Mouse (Mus musculus): ENCODE data around the gene Taf5.

Taf5 gene

DNA sequence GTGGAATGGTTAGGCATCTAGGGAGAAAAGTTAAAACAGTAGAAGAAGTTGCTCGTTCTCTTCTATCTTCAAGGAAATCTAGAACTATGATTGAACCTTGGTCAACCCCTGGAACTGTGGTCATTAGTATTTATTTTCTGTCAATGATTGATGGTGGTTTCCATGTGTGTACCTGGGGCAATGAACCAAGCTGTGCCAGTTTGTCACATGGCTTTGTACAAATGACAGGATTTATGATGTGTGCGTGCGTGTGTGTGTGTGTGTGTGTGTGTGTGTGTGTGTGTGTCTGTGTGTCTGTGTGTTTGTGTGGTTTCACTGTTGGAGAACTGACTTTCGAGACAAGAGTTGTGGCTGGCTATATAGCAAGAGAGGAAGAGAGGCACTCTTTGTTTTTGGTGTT lies 14.1 kb upstream of the Taf5 start:
- in situ Hi-C loops (cut with MboI; ENCODE audit: unreplicated experiment in 2 of 2) = no loop called here

DNA sequence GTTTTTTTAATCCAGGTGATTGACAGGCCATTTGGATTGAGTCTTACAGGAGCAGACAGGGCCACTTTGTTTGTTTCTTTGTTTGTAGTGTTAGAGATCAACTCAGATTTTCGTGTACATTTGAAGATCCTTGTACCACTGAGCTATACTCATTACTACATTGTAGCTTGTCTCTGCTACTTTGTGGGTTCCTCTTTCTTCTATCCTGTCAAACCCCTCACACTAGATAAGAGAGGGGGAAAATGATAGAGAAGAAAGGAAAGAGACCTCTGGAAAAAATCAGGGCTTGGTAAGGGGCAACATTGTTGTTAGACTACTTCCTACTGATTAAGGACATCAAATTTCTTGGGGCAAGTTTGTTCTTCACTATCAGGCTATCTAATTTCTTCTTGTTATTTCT lies 9.9 kb upstream of the Taf5 start:
- in situ Hi-C loops (cut with MboI; ENCODE audit: unreplicated experiment in 2 of 2) = no loop called here

DNA sequence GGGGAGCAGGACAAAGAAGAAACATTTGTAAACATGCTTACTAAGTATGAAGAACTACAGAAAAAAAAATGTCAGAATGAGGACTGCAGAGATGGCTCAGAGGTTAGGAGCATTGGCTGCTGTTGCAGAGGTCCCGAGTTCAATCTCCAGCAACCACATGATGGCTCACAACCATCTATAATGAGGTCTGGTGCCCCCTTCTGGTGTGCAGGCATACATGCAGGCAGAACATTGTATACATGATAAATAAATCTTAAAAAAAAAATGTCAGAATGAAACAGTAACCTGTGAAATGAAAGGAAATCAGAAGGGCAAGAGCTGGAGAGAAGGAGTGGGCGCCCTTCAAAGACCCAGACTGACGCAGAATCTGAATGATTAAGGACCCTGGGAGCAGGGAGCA lies 1.7 kb upstream of the Taf5 start:
- in situ Hi-C loops (cut with MboI; ENCODE audit: unreplicated experiment in 2 of 2) = no loop called here

DNA sequence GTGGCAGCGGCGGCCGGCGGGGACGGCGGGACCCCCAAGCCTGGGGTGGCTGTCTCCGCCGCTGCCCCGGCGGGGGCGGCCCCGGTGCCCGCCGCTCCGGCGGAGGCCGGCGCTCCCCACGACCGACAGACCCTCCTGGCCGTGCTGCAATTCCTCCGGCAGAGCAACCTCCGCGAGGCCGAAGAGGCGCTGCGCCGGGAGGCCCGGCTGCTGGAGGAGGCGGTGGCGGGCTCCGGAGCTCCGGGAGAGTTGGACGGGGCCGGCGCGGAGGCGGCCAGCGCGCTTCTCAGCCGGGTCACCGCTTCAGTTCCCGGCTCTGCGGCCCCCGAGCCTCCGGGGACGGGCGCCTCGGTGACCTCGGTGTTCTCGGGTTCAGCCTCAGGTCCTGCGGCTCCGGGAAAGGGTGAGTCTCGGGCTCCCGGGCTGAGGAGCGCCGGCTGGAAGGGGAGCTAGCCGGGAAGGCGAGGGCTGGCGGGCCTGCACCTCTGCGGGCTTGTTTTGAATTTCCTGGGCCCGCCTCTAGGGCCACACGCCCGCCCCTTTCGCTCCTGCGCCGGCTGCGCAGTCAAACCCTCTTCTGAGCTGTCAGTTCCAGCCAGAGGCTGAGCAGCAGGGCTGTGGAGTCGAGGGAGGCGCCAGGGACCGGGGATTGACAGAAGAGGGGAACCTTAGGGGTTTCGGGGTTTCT lies 522 bp downstream of the Taf5 start:
- in situ Hi-C loops (cut with MboI; ENCODE audit: unreplicated experiment in 2 of 2) = no loop called here

DNA sequence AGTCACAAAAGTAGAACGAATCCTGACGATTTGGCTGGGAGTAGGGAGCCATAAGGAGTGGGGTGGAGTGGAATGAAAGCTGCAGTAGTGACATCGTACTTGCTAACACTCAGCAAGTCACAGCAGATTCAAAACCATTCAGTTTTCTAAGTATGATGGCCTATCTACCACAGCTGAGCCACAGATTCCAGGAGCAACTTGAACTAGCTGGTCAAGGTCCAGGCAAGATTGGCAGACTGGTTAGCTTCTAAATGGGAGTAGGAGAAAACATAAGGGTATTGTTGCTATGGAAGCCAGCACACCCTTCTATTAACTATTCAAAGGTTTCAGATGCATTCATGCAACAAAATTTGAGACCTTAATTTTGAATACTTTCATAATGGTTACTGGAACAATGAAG lies 20.7 kb downstream of the Taf5 start:
- in situ Hi-C loops (cut with MboI; ENCODE audit: unreplicated experiment in 2 of 2) = no loop called here

DNA sequence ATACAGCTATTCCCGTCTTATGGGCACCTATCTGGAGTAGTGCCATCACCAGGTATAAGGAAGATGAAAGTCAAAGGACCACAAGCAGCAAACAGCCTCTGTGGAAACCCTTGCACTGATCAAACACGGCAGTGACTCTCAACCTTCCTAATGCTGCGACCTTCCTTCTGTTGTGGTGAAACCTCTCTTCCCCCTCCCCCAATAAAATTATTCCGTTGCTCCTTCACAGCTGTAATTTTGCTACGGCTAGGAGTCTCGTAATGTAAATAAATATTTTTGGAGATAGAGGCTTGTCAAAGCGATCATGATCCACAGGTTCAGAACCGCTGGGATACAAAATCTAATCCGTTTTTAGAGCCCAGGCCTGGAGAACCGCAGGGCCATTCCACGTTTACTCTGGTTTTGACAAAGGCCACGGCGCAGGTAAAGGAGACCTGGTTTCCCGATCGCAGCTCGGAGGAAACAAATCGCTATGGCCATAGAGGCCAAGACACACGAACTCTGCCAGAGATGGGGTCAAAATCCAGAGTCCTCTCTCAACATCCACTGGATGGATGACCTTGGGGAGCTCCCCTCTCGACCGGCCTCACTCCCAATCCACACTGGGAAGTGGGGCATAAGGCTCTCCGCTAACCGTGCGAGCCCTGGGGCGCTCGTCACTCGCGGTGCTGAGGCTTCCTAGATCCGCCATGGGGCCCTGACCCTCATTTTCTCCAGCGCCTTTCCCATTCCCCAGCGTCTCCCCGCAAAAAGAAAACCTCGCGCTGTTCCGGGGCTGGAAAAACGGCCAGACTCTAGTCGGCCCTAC lies 22.4 kb downstream of the Taf5 start:
- in situ Hi-C loops (cut with MboI; ENCODE audit: unreplicated experiment in 2 of 2) = no loop called here

DNA sequence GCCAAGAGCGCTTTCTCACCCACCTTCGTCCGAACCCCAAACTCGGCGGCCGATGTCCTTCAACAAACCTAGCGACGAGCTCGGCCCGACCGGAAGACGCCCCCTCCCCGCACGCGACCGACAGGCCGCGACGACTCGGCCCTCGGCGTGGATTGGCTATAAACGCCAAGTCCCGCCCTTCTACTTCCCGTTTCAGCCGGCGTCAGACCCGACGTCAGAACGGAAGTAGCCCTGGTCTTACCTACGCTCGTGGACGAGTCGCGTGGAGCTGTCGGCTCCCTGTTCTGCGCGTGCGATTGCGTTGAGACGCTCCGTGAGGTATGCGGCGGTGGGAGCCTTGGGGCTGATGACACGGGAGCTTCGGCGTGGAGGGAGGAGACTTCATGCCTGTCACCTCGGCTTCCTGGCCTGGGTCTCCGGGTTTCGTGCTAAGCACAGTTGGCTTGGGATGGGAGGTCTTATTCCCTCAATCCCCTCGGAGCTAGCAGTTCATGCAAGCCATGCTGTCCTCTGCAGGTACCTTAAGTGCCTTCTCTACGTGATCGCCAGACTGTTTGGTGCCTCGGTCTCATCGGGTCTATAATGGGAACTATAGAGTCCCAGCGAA lies 23.1 kb downstream of the Taf5 start, which contains the start of the genes Usmg5 and Pdcd11:
Gene Usmg5, minus strand, starts transcription at position 98 of the 607 bp plus-strand sequence.
Gene Pdcd11, plus strand, starts transcription at position 219 of the 607 bp plus-strand sequence.
- in situ Hi-C loops (cut with MboI; ENCODE audit: unreplicated experiment in 2 of 2) = no loop called here

DNA sequence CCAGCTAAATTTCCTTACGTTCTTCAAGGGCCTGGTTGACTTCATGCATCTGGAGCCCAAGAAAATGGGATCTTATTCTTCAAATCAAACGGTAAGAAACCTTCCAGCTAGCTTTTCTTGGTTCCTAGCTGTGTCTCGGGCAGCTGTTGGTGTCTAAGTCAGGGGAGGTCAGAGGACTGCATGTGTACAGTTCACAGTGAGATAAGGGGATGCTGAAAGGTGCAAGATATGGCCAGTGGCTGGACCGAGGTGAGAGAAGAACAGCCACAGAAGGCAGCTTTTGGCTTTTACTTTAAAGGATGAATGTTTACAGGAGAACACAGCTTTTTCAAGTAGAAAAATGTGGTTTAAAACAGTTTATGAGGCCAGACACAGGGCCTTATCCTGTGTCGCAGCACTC lies 33.5 kb downstream of the Taf5 start:
- in situ Hi-C loops (cut with MboI; ENCODE audit: unreplicated experiment in 2 of 2) = no loop called here

DNA sequence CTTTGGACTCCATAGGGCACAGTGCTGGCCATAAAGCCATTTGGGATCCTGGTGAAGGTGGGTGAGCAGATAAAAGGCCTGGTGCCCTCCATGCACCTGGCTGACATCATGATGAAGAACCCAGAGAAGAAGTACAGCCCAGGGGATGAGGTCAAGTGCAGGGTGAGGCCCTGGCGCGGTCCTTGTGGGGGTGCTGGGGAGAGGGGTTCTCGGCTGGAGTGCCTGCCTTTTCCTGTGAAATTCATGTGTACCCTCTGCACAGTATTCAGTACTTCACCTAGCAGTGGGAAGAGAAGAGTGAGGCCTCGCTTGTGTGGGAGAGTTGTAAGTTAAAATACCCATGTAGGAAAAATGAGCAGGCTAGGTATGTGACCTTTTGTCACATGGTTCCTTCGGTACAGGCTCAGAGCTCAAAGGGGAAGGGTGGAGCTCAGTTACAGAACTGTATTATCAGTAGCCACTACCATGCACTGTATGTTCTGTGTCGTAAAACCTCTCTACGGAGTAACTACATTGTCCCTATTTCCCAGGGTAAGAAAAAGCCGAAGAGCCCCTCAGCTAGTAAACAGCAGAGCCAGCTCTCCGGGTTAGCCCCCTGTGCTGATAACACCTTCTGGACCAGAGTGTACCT lies 37.2 kb downstream of the Taf5 start:
- in situ Hi-C loops (cut with MboI; ENCODE audit: unreplicated experiment in 2 of 2) = no loop called here

DNA sequence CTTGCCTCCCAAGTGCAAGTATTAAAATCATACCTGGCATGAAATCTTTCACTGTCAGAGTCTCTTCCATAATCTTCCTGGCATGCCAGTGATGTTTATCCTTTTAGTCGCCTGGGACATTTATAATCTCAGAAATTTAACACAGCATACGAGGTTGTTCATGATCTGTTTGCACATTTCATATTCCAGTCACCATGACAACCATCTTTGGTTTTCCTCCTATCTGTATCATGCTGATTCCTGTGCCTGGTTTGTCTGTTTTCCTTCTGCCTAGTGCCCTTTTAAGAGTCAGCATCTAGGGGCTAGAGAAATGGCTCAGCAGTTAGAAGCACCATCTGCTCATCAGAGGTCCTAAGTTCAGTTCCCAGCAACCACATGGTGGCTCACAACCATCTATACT lies 51.1 kb downstream of the Taf5 start:
- in situ Hi-C loops (cut with MboI; ENCODE audit: unreplicated experiment in 2 of 2) = no loop called here

DNA sequence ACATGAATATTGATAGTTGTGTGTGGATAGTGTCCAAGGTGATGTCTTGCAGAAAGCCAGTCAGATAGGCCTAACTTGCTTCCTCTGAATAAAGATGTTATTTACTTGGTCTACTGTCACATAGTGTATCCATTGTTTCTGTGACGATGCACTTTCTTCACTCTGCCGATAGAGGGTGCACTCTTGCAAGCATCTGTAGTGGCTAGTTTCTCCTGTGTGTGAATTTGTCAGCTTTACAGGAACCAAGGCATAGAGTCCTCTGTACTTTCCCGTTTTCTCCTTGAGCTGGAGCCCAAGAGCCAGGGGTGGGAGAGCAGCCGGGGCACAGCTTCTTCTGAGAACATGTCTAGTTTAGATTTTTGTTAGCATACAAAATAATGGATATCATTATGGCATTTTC lies 53.5 kb downstream of the Taf5 start:
- in situ Hi-C loops (cut with MboI; ENCODE audit: unreplicated experiment in 2 of 2) = loop anchor here (5.0 kb wide), 1 partner anchor 46 kb away; no protein-coding TSS in a partner anchor

DNA sequence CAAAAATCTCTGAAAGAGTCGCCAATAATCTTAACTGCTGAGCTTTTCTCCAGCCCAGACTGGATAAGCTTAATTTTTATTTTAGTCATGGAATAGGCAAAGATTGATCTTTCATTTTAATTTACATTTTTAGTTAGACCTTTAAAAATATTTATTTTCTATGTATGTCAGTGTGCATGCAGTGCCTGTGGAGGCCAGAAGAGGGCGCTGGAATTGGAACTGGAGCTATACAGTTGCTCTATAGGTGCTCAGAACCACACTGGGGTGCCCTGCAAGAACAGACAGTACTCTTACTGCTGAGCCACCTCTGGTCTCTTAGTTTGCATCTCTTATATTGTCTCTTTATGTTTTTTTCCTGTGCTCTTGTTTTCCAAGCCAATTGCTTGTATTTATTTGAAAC lies 55.3 kb downstream of the Taf5 start:
- in situ Hi-C loops (cut with MboI; ENCODE audit: unreplicated experiment in 2 of 2) = loop anchor here (5.0 kb wide), 1 partner anchor 44 kb away; no protein-coding TSS in a partner anchor

DNA sequence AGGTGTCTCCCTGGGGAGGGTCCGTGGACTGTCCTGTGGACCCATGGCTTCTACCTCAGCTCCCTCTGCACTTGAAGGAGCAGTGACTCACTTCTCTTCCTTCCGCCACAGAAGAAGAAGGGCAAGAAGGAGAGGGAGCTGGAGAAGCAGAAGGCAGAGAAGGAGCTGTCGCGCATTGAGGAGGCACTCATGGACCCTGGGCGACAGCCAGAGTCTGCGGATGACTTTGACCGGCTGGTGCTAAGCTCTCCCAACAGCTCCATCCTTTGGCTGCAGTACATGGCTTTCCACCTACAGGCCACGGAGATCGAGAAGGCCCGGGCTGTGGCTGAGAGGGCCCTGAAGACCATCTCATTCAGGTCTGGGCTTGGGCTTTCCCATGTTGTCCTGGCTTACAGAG lies 60.6 kb downstream of the Taf5 start:
- in situ Hi-C loops (cut with MboI; ENCODE audit: unreplicated experiment in 2 of 2) = no loop called here

DNA sequence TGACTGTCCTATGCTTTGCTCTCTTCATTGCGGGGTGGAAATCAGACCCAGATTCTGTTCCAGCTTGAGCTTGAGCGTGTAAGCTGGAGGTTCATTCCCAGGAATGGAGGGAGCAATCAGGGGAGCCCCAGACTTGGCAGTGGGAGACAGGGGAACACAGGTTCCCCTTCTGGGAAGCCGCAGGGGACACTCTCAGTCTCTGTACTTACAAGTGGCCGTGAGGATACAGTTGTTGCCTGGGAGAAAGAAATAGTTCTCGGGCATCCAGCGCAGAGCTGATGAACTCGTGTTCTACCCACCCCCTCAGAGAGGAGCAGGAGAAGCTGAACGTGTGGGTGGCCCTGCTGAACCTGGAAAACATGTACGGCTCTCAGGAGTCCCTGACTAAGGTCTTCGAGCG lies 61.3 kb downstream of the Taf5 start:
- in situ Hi-C loops (cut with MboI; ENCODE audit: unreplicated experiment in 2 of 2) = no loop called here

DNA sequence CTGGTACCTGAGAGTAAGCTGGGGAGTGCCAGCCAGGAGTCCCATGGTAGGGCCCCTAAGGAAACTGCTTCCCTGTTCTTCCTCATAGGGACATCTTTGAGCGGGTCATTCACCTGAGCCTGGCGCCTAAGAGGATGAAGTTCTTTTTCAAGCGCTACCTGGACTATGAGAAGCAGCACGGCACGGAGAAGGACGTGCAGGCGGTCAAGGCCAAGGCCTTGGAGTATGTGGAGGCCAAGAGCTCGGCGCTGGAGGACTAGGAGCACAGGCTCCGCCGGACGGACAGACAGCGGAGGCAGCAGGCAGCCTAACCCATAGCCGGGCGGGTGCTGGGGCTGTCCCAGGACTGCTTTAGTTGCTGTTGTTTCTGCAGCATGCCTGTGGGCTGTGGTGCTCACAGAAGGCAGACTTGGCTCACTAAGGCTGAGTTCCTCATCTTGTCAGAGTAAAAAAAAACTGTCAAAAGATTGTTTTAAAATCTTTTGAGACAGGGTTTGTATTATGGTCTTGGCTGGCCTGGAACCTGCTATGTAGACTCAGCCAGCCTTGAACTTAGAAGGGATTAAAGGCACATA lies 63.1 kb downstream of the Taf5 start:
- in situ Hi-C loops (cut with MboI; ENCODE audit: unreplicated experiment in 2 of 2) = no loop called here

Measured in v-Abl transformed pro-B cells (cell line).